Mouse (Mus musculus) megakaryocyte-erythroid progenitor cell, adult 5-6 weeks (primary cell): Measurements from ENCODE around the gene Btd. TPM values are rescaled to one million over a fixed set of nuclear protein-coding genes. Genes with fewer than 3 reads are reported as not detected.

Experiments
- ATAC-seq: replicated peaks from 2 replicates; pipeline ENCODE4 v1.8.0; 2016; ENCODE audit warnings: mild to moderate bottlenecking, inconsistent platforms; ENCODE audit not compliant: severe bottlenecking, poor library complexity, low FRiP score, low TSS enrichment
- total RNA-seq, 2 experiments: library from RNA; stranded (forward) in 1 of 2; stranded (reverse) in 1 of 2; fragments of 200-1000, 215-1000 nt in 1 of 2; fragments of >200 nt in 1 of 2; fragmentation: Nextera tagmentation in 1 of 2; gene quantifications; 2 replicates each; pipeline ENCODE4 v1.2.3; 2014 to 2017

The Btd gene
- total RNA-seq, 2 experiments from 2014 or later, result 7.4 to 10.4 TPM

DNA sequence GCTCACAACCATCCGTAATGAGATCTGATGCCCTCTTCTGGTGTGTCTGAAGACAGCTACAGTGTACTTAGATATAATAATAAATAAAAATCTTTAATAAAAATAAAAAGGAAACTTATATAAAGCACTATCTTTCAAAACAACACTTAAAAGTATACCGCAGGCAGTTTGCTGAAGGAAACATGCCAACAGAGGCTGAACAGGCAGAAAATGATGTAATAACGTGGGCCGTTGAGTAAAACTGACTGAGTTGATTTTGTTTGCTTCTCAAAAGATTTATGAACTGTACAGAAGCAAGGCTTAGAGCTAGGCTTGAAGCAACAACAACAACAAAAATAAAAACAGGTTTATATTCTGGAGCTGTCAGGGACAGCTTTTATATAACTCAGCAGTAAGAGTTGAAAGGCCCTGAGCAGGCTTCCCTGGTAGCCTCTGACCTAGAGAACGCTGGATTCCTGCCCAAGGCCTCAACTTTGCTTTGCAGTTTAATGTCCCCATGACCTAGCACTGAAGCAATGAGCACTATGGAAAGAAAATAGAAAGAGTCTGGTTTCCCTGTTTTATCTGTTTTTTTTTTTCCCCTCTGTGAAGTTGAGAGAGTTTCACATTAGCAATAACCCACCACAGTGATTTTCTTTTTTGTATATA, 3.5 kb downstream of the Btd start:
- ATAC-seq, result no peak

DNA sequence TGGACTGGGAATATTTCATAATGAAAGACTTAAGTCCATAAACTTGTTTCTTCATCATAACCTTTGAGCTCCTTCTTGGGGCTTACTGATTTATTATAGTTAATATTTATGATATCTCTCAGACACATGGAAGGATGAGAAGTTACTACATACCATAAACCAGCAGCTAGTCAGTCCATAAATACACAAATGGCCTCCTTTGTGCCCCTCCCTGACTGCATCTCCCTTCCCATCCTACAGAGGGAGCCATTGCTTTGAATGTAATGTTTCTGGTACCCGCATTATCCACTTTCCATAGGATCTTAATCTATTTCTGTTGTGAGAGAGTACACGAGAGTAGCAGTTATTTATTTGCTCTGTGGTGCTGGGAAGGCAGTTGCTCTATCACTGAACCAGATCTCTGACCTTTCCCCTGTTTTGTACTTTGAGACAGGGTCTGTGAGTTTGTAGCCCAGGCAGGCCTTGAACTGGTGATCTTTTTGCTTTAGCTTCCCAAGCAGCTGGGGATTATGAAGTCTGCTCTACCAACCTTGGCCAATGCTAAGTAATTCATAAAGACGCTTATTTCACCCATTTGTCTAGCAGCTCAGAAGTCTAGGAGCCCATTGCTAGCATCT, 4.2 kb downstream of the Btd start:
- ATAC-seq, result no peak

DNA sequence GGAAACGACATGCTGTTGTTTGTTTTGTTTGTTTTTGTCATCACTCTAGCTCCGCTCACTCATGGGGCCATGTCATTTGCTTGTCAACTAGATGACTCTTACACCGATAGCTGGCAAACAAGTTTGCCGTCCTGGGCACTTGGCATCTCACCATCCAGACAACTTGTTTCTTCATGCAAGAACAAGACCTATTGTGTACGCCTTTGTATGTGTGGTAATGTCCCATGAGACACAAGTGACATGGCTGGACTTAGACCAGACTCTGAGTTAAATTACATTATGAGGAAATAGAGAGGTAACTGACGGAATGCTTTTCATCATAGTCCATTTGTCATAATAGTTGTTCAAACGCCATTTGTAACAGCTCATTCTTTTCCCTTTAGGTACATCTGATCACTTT, 5.1 kb downstream of the Btd start:
- ATAC-seq, result no peak

DNA sequence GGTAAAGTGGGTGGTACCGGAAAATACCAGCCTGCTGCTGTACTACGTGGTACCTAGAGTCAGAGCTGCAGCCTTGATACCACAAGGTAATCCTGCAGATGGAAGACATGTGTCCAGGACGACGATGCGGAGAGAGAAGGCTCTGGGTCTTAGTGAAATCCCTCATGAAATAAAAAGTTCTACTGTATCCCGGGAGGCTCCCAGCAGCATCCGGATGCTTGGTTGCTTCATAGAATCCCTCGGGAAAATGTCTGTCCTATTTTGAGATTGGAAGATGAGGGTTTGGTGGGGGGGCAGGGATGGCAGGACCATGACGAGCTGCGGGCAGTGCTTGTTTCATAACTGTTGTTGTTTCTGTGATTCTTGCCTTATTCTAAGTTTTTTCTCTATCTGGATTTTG, 7.2 kb downstream of the Btd start:
- no peak for ATAC-seq

DNA sequence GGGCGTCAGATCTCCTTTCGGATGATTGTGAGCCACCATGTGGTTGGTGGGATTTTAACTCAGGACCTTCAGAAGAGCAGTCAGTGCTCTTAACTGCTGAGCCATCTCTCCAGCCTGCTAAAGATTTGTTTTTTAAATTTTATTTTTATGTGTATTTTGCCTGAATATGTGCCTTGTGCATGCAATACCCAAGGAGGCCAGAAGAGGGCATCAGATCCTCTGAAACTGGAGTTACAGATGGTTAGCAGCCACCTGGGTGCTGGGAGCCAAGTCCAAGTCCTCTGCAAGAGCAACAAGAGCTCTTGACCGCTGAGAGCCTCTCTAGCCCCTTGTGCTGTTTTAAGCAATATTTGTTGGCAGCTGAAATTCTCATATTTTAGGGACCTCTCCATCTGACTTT, 9.5 kb downstream of the Btd start:
- no peak for ATAC-seq

DNA sequence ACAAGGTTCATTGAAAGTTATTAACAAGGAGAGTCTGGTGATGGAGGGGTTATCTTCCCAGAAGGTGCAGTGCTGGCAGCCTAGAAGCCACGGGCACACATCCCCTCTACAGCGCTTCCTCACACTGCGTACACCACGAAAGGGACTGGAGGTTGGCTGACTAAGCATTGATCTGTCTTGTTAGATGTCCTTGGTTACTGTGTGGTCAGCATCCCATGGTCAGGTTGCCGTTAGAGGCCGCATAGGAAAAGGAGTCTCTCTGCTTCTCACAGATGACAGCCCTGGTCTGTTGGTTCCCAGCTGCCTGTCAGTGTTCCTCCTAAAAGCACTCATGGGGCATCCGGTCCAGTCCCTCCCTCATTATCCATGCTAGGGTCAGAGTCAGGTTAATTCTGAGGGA, 10.4 kb downstream of the Btd start:
- ATAC-seq, result no peak

DNA sequence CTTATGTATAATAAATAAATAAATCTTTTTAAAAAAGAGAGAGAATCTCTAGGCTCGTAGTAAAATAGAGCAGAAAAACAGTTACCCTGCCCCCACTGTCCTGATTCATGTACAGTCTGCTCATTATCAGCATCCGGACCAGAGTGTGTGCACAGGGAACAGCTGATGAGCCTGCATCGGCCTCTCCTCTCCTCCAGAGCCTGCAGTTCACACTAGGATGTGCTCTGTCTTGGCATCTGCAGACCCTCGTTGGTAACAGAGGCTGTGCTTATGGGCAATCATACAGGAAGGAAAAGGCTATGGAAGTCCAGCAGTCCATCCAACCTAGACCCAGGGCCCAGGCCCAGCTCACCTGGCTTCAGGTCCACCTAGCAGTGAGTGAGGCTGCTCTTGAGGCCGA, 11.3 kb downstream of the Btd start:
- ATAC-seq, result no peak

DNA sequence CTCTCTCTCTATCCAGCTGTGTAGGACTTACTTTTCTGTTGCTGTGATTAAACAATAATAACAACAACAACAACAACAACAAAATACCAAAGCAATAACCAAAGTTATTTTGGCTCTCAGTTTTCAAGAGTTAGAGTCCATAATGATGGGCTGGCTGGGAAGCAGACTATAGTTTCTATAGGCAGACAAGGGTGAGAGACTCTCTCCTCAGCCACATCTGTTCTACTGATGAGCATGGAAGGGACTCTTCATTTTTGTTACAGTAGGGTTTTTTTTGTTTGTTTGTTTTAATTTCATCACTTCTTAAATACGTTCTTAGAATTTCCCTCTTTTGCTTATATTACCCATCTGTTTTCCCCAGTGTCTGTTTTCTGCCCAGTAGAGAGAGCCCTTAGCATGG, 11.8 kb downstream of the Btd start:
- no peak for ATAC-seq

DNA sequence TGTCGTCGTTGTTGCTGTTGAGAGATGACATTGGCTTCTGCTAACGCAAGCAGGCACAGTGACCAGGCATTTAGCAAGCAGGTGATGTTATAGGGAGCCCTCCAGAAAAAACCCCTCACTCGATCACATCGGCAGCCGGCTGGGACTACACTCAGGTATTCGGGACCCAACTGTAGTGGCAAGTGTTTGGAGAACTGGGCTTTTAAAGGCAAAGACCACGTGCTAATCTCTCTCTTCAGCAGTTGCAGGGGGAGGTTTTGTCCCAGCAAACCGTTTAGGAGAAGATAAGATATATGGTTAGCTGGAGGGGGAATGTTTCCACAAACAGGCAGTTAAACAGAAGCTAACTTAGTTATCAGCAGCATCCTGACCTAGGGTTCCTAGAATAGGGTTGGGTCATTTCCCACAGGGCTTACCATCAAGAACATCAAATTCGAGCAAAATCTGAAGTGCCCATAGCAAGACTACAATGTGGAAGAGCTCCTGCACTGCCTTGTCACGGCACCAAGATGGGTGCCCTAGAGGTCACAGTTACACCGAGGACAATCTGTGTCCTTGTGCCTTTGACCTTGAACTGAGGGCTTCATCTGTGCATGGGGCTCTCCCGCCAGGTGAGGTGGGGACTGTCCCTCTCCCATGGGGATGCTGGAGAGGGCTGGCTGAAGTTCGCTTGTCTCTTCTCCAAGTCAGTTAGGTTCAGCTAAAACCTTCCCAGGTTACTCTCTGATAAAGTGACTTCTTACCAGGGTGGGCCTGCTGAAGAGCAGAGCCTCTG, 12.5 kb downstream of the Btd start:
- ATAC-seq, result peak; percentile 28; the same call in 1 of the 2 replicates

DNA sequence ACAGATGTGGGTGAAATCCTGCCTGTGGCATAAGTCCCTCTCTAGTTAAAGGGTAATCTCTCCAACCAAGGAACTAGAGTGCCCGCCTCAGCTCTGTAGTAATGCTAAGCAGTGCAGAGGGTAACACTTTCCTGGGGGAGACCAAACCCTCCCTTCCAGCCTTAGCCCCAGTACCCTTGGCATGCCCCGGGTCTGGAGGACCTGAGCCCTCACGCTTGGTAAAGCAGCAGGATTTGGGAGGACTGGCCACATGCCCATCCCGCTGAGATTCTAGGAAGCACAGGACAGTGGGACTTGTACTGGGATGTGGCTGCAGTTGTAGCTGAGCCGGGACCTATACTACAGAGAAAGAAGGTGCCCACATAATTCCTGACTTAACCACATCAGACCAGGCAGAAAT, 14.0 kb downstream of the Btd start:
- no peak for ATAC-seq

DNA sequence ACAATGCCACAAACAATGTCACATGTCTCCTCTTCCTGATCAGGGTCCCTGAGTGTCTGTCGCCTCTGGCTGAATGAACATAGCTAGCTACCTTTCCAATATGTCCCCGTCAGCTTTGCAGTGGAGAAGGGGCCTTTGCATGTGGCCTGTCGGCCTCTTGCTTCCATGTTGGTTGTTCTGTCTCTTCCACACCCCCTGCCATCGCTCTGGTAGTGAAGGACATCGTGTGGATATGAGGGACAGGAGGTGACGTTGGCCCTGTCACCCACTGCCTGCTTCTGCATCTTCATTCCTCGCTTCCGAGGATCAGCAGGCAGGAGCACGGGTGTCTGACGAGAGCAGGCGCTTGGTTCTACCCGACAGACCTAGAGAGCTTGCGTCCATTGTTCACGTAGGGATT, 14.6 kb downstream of the Btd start:
- ATAC-seq, result no peak

DNA sequence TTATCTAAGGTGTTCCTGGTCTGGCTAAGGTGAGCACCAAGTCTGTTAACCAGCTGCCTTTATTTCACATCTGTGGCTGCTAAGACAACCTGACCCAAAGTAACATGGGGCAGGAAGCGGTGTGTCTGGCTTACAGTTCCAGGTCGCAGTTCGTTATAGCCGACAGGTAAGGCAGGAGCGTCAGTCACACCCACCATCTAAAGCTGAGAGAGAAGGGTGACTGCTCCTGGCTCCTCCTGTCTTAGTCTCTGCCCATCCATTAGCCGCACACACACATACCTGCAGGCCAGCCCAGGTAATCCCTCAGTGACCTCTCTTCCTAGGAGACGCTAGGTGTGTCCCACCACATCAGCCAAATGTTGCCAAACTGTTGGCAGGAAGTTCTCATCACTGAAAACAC, 15.6 kb downstream of the Btd start:
- no peak for ATAC-seq

DNA sequence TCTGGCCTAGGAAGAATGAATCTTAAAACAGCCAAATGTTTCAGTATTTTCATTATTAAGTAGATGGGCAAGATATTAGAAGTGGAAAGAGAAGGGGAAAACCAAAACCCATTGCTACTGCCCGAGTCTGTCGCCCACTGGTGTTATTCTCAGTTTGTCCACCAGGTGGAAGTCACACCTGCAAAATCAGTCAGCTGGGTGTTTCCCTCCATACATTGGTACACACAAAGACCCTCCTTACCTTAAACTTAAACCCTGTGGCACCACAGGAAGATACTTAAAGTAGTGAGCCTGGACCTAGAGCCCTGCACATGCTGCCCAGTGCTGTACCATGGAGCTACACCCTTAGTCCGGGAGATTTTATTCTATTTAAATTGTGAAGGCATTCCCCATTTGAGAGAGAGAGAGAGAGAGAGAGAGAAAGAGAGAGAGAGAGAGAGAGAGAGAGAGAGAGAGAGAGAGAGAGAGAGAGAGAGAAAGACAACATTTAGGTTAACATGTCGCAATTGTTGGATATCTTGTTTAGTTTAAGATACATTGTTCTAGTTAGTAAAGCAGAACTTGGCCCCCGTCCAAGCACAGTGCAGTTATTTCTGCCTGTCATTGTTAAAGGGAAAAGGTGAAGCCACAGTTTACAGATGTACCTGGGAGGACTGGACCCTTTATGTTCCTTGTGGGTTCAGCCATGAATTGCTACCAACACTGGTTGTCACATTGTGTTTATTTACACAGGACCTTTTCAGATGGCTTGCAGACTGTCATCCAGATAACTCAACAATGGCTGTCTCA, 16.2 kb downstream of the Btd start:
- ATAC-seq, result peak; percentile 49; the same call in 1 of the 2 replicates

DNA sequence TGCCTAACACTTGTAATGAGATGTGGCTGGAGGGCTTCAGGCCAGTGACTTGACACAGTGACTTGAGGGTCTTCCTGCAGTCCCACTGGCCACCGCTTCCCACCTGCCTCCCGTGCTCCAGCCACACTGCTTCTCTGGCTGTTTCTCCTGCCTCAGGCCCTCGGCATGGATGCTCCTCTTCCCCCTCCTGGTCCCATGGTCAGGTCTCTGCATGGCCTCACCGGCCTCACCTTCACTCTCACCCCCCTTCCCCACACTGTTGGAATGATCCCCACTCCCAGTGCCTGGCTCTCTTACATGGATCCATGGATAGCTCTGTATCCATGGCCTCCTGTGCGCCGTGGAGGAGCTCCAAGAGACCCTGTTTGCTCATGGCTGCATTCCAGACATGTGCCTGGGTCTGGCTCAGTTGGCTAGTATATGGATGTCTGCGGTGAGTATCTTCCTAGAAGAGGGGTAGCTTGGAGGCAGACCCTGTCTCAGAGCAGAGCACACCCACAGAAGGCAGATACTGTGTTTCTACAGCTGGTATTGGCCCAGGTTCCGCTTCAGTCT, 17.4 kb downstream of the Btd start:
- ATAC-seq, result no peak

DNA sequence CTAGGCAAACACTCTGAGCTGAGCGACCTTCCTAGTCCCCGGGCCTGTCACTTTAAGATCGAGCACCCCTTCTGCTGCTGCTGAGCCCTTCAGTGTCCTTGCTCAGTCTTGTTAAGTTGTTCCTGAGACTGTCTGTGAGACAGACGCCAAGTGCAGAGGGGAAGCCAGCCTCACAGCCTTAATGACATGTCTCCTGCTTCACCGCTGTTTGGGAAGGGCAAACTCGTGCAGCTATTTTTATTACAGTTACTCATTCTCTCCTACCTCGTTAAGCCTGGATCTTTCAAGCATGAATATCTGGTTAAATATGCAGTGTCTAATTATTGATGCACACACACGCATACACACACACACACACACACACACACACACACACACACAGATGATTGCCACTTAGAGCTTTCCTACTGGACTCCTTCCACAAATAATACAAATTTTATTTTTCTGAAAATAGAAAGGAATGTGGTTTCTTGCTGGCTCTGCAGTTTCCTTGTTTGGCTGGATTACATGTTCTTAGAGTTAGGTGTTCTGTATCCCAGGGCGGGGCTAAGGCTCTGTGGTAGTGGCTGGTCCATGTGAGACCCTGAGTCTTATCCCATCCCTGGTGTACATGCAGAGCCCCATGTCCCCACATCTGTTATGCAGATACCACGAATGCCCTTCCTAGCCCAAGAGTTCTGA, 18.8 kb downstream of the Btd start:
- no peak for ATAC-seq

DNA sequence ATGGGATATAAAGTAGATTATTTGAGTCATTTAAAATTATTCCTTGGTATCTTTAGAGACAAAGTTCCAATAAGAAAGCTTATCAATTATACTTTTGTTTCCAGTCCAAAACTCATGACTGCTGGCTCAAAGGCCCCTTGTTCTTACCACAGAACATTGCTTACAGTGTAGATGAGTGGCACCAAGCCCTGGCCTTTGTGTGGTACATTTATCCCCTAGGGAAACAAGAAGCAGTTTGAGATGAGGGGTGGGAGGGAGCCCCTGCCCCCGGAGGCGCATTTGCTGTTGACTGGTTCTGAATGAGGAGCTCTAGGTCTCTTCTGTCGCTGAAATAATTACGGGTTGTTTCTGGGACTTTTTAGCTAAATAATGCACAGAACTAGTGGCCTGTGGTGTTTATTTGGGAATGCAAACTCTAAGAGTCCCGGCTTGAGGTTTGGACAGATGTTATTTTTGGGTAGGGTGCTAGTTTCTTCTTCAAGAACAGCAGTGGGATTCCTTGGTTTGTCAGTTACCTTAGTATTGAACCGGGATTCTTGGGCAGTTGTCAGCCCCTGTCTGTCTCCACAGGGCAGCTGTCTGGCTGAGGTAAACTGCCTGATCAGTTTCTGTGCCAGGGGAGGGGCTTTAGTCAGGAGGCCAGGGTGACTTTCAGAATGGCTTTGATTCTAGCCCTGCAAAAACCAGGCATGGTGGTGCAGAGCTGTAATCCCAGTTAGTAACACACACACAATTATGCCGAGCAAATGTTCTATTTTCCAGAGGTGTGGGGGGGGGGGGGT, 19.7 kb downstream of the Btd start:
- ATAC-seq, result no peak

DNA sequence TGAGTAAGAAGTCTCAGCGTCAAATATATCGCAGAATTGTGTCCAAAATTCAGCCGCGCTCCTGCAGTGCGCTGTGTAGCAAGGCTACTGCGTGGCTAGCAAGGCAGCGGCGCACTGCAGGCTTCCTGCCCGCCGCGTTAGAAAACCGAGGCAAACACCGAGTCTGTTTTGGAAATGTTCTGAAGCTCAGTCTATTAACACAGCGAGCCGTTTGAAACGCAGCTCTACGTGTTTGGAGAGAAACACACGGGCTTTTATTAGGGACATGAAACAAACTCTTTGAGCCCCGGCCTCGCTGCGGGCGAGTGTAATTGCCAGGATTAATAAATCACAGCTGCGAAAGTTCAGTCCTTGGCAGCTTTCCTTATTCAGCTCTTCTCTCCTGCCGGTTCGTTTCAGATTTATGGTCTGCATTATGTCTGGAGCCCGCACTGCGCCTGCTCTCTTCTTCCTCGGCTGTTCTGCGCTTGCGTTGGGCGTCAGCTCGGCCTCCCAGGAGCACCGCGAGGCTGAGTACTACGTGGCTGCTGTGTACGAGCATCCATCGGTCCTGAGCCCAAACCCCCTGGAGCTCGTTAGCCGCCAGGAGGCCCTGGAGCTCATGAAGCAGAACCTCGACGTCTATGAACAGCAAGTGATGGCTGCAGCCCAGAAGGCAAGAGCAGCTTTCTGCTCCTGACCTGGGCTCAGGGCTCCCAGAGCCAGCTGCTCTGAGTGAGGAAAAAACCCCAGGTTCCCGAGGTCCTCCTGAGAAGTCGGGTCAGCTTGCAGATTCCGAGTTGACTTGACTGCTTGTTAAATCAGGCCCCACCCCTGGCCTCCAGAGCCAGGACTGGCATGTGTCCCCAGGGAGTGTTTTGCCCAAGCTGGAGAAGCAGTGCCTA, 21.1 kb downstream of the Btd start:
- peak; percentile 39 for ATAC-seq
